Mouse (Mus musculus): ENCODE data around the gene Tpst1.

DNA sequence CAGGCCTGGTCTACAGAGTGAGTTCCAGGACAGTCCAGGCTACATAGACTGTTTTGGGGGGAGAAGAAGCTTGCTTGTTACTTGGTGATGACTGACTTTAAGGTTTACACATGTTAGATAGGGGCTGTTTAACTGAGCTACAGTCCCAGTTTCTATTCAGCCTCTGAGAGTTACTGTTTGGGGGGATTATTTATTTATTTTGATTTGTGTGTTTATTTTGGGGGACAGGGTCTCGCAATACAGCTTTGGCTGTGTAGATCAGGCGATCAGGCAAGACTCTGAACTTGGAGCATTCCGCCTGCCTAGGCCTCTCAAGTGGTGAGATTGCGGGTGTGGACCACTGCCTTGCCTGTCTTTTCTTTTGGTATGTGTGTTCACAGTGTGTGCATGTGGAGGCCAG is 99.9 kb downstream of the Tpst1 start:
- no peak for TF ChIP-seq CTCF (IDR thresholded peaks at IDR 0.05; ENCODE audit: borderline replicate concordance, insufficient read depth, low read depth, low read length)
- TF ChIP-seq POLR2A (IDR thresholded peaks at IDR 0.05; ENCODE audit: borderline replicate concordance, insufficient read depth, low read length): no peak
